Mouse (Mus musculus) ZHBTc4 (cell line): ENCODE measurements around the gene Rrp12.
"Not testable (repeated sequence)": the region's sequence is repeated elsewhere in the genome, so short reads cannot be mapped to it uniquely, and the experiment has no call there.

ENCODE experiments used
- DNase-seq: peaks from one replicate; pipeline ENCODE4 v3.0.0-alpha.2; 2011; ENCODE audit warnings: low read depth, low spot score

Gene Rrp12

GRCm38 (mm10) chr19:41895460-41896318 is at the start of gene Rrp12:
Rrp12 (minus strand) TSS chr19:41896173.
- peak; percentile 92 for DNase-seq

- no peak for DNase-seq
These were observed 47.9 kb upstream of the Rrp12 start for GRCm38 (mm10) chr19:41943841-41944240.

- no peak for DNase-seq
These were observed 42.6 kb upstream of the Rrp12 start for GRCm38 (mm10) chr19:41938539-41938938.

- no peak for DNase-seq
These were observed 39.9 kb upstream of the Rrp12 start for GRCm38 (mm10) chr19:41935921-41936320.

- DNase-seq = no peak
These were observed 38.2 kb upstream of the Rrp12 start for GRCm38 (mm10) chr19:41934124-41934523.

GRCm38 (mm10) chr19:41933179-41934086 is 37.5 kb upstream of the Rrp12 start, which contains the start of the genes Exosc1 and Zdhhc16:
Exosc1 (minus strand) TSS chr19:41933423.
Zdhhc16 (plus strand) TSS chr19:41933480.
- peak; percentile 99 for DNase-seq

GRCm38 (mm10) chr19:41932686-41933085 is 36.7 kb upstream of the Rrp12 start:
- DNase-seq = peak; percentile 46

- DNase-seq = no peak
These were observed 24.6 kb upstream of the Rrp12 start for GRCm38 (mm10) chr19:41920412-41921067.

GRCm38 (mm10) chr19:41919471-41919870 is 23.5 kb upstream of the Rrp12 start:
- DNase-seq = no peak

- no peak for DNase-seq
These were observed 20.9 kb upstream of the Rrp12 start for GRCm38 (mm10) chr19:41916853-41917252.

GRCm38 (mm10) chr19:41915294-41915693 is 19.3 kb upstream of the Rrp12 start:
- DNase-seq = no peak

GRCm38 (mm10) chr19:41914592-41914882 is 18.6 kb upstream of the Rrp12 start:
- DNase-seq = not testable (repeated sequence)

GRCm38 (mm10) chr19:41913774-41914591 is 18.0 kb upstream of the Rrp12 start:
- DNase-seq = no peak

GRCm38 (mm10) chr19:41912121-41913080 is 16.4 kb upstream of the Rrp12 start:
- peak; percentile 51 for DNase-seq

- peak; percentile 99 for DNase-seq
These were observed 15.5 kb upstream of the Rrp12 start, which contains the start of gene Pgam1 for GRCm38 (mm10) chr19:41911178-41912073. Pgam1 (plus strand) TSS chr19:41911923.

GRCm38 (mm10) chr19:41910396-41910795 is 14.4 kb upstream of the Rrp12 start:
- no peak for DNase-seq

- no peak for DNase-seq
These were observed 12.8 kb upstream of the Rrp12 start for GRCm38 (mm10) chr19:41908736-41909135.

GRCm38 (mm10) chr19:41907079-41907760 is 11.2 kb upstream of the Rrp12 start:
- DNase-seq = no peak
